Mouse (Mus musculus): ENCODE measurements around the gene Akt2. TPM values are rescaled to one million over a fixed set of nuclear protein-coding genes. Genes with fewer than 3 reads are reported as not detected.

Gene Akt2
- total and polyA plus RNA-seq, 3 experiments, result 73.5 to 127 TPM; not detected in 1

DNA sequence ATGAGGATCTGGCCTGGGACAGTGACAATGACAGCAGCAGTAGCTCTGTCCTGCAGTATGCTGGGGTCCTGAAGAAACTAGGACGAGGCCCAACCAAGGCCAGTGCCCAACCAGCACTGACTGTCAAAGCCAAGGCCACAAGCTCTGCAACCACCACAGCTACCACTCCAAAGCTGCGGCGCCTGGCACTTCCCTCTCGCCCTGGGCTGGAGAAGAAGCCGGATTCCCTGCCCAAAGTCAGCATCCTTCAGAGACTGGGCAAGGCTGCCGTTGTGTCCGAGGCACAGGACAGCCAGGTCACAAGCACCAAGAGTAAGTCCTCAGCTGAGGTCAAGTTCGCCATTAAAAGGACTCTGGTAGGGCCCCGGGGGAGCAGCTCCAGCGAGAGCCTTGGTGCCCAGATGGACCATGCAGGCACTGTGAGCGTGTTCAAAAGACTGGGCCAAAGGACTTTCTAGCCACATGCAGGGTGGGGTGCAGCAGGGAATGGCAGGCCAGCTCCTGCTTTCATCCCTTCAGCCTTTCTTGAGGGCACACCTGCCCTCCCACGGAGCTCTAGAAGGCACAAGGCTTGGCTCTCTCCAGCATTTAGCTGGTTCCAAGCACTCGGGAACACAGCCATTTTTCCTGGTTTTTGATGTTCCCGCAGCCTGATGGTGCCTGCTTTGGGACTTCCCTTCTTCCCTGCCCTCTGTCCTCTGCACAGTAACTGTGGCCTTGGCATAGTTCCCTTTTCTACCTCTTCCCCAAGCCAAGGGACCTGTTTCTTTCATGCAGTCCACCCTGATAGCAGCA is 10.8 kb upstream of the Akt2 start:
- Histone ChIP-seq H3K9me3 (replicated peaks; ENCODE audit: insufficient read depth, low read length) (no peaks in the 10 kb centered on the region), H3K27me3 (ENCODE audit: control insufficient read depth in 1 of 2, insufficient read depth in 2 of 2, low read length in 2 of 2) (no peaks in the 10 kb centered on the region), H3K9ac (ENCODE audit: control insufficient read depth, low read depth, low read length, poor library complexity, severe bottlenecking) (no peak overlapping the region), H3K4me3 (ENCODE audit: control insufficient read depth in 1 of 2, insufficient read depth in 1 of 2, low read depth in 2 of 2, low read length in 2 of 2) (no peak overlapping the region), H3K79me2 (ENCODE audit: control insufficient read depth, insufficient read depth, low read length, poor library complexity) (no peaks in the 10 kb centered on the region), H3K4me1 (ENCODE audit: control insufficient read depth in 1 of 2, insufficient read depth in 2 of 2, low read length in 2 of 2) (no peaks in the 10 kb centered on the region), H3K36me3 (ENCODE audit: control insufficient read depth in 1 of 2, insufficient read depth in 2 of 2, low read length in 2 of 2) (peaks cover 0 to 6% of the 10 kb centered on the region in 2 experiments; a peak in 2 of 4 replicates), H3K27ac (ENCODE audit: control insufficient read depth, low read depth, low read length) (no peak overlapping the region)
- TF ChIP-seq SIN3A (IDR thresholded peaks at IDR 0.05; ENCODE audit: low read length), result no peak
- TF ChIP-seq BHLHE40 (IDR thresholded peaks at IDR 0.05; ENCODE audit: borderline replicate concordance, low read depth, low read length), result no peak
- no peak for TF ChIP-seq POLR2AphosphoS5 (IDR thresholded peaks at IDR 0.05; ENCODE audit: borderline replicate concordance, low read depth, low read length)
- no peak for TF ChIP-seq MAX (IDR thresholded peaks at IDR 0.05; ENCODE audit: low read length)
- no peak for TF ChIP-seq RCOR1 (IDR thresholded peaks at IDR 0.05; ENCODE audit: low read depth, low read length)
- TF ChIP-seq NELFE (IDR thresholded peaks at IDR 0.05; ENCODE audit: low read depth, low read length), result no peak
- no peak for TF ChIP-seq ETS1 (IDR thresholded peaks at IDR 0.05; ENCODE audit: low read depth, low read length)
- no peak for TF ChIP-seq UBTF (IDR thresholded peaks at IDR 0.05; ENCODE audit: borderline replicate concordance, insufficient read depth, low read depth, low read length)
- DNase-seq (ENCODE audit: low read depth, low spot score), result no peak

DNA sequence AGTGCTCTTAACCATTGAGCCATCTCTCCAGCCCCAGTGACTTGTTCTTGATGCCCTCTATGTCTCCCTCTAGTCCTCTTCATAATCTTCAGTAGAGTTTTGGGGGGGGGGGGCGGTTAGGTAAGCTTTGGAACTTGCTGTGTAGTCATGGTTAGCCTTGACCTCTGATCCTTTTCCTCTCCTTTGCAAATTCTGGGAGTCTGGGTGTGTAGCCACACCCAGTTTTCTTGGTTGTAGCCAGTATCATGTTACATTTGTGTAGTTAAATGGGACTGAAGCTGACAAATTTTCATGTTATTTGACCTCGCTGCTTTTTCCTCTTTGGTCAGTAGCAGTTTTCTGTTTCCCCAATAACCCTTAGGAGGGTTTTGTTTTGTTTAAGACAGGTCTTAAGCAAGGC is 4.5 kb upstream of the Akt2 start:
- no peaks in the 10 kb centered on the region for H3K27me3 ChIP-seq (ENCODE audit: control insufficient read depth in 1 of 2, insufficient read depth in 2 of 2, low read length in 2 of 2)
- no peaks in the 10 kb centered on the region for H3K9me3 ChIP-seq (replicated peaks; ENCODE audit: insufficient read depth, low read length)
- no peaks in the 10 kb centered on the region for H3K36me3 ChIP-seq (ENCODE audit: control insufficient read depth in 1 of 2, insufficient read depth in 2 of 2, low read length in 2 of 2)
- no peak overlapping the region for H3K4me3 ChIP-seq (ENCODE audit: control insufficient read depth in 1 of 2, insufficient read depth in 1 of 2, low read depth in 2 of 2, low read length in 2 of 2)
- no peak overlapping the region for H3K9ac ChIP-seq (ENCODE audit: control insufficient read depth, low read depth, low read length, poor library complexity, severe bottlenecking)
- DNase-seq (ENCODE audit: low read depth, low spot score), result no peak
- TF ChIP-seq ZC3H11A (IDR thresholded peaks at IDR 0.05; ENCODE audit: low read depth, low read length), result no peak
- no peak for TF ChIP-seq RCOR1 (IDR thresholded peaks at IDR 0.05; ENCODE audit: low read depth, low read length)
- TF ChIP-seq ZMIZ1 (IDR thresholded peaks at IDR 0.05; ENCODE audit: low read depth, low read length), result no peak
- TF ChIP-seq NELFE (IDR thresholded peaks at IDR 0.05; ENCODE audit: low read depth, low read length), result no peak
- no peak for TF ChIP-seq MEF2A (IDR thresholded peaks at IDR 0.05; ENCODE audit: extremely low read depth, insufficient replicate concordance, low read depth, low read length, poor library complexity, severe bottlenecking)
- H3K79me2 ChIP-seq (ENCODE audit: control insufficient read depth, insufficient read depth, low read length, poor library complexity), result peaks cover 3% of the 10 kb centered on the region
- no peaks in the 10 kb centered on the region for H3K4me1 ChIP-seq (ENCODE audit: control insufficient read depth in 1 of 2, insufficient read depth in 2 of 2, low read length in 2 of 2)
- H3K27ac ChIP-seq (ENCODE audit: control insufficient read depth, low read depth, low read length), result no peak overlapping the region

- Histone ChIP-seq H3K27me3 (ENCODE audit: control insufficient read depth in 1 of 2, insufficient read depth in 2 of 2, low read length in 2 of 2) (no peaks in the 10 kb centered on the region), H3K9me3 (replicated peaks; ENCODE audit: insufficient read depth, low read length) (no peaks in the 10 kb centered on the region), H3K4me1 (ENCODE audit: control insufficient read depth in 1 of 2, insufficient read depth in 2 of 2, low read length in 2 of 2) (peaks cover 0 to under 1% of the 10 kb centered on the region in 2 experiments; a peak in 2 of 4 replicates), H3K9ac (ENCODE audit: control insufficient read depth, low read depth, low read length, poor library complexity, severe bottlenecking) (no peak overlapping the region), H3K27ac (ENCODE audit: control insufficient read depth, low read depth, low read length) (no peak overlapping the region), H3K4me3 (ENCODE audit: control insufficient read depth in 1 of 2, insufficient read depth in 1 of 2, low read depth in 2 of 2, low read length in 2 of 2) (no peak overlapping the region), H3K36me3 (ENCODE audit: control insufficient read depth in 1 of 2, insufficient read depth in 2 of 2, low read length in 2 of 2) (no peaks in the 10 kb centered on the region), H3K79me2 (ENCODE audit: control insufficient read depth, insufficient read depth, low read length, poor library complexity) (peaks cover 9% of the 10 kb centered on the region)
- TF ChIP-seq SMC3 (IDR thresholded peaks at IDR 0.05; ENCODE audit: low read depth, low read length) (peak; percentile 41), UBTF (IDR thresholded peaks at IDR 0.05; ENCODE audit: borderline replicate concordance, insufficient read depth, low read depth, low read length) (no peak), CTCF (IDR thresholded peaks at IDR 0.05 in 2 of 3, conservative IDR thresholded peaks at IDR 0.05 in 1 of 3; ENCODE audit: control insufficient read depth in 1 of 3, insufficient read depth in 1 of 3, low read depth in 2 of 3, low read length in 3 of 3, poor library complexity in 1 of 3, severe bottlenecking in 1 of 3) (peak in 1 of 3 experiments; percentile 44; a peak in 2 of 6 replicates), RAD21 (IDR thresholded peaks at IDR 0.05; ENCODE audit: low read depth, low read length) (peak; percentile 49), ZNF384 (IDR thresholded peaks at IDR 0.05; ENCODE audit: low read depth, low read length) (peak; percentile 93), ZC3H11A (IDR thresholded peaks at IDR 0.05; ENCODE audit: low read depth, low read length) (peak; percentile 25; the same call in 1 of the 2 replicates)
- DNase-seq (ENCODE audit: low read depth, low spot score), result peak; percentile 36
These were observed 3.6 kb upstream of the Akt2 start for GRCm38 (mm10) chr7:27587741-27588140.
